Mouse (Mus musculus) urinary bladder, postnatal 0 days (tissue): ENCODE measurements around the gene Ahrr. TPM values are rescaled to one million over a fixed set of nuclear protein-coding genes. Genes with fewer than 3 reads are reported as not detected.

Experiments used
- polyA plus RNA-seq: library from polyadenylated mRNA; unstranded; fragments of >200 nt; fragmentation: Nextera tagmentation; extraction: Ambion mirVana; gene quantifications from 2 replicates; pipeline ENCODE4 v1.2.1, GENCODE M21; 2015

The Ahrr gene
- 1.1 and 1.4 TPM in 2 replicates for polyA plus RNA-seq

GRCm38 (mm10) chr13:74292167-74292566, at the start of gene Ahrr:
Gene Ahrr, minus strand, starts transcription at chr13:74292331.

GRCm38 (mm10) chr13:74317170-74317849, 25.2 kb upstream of the Ahrr start, which contains the start of gene Pdcd6:
Gene Pdcd6, minus strand, starts transcription at chr13:74317580.

DNA sequence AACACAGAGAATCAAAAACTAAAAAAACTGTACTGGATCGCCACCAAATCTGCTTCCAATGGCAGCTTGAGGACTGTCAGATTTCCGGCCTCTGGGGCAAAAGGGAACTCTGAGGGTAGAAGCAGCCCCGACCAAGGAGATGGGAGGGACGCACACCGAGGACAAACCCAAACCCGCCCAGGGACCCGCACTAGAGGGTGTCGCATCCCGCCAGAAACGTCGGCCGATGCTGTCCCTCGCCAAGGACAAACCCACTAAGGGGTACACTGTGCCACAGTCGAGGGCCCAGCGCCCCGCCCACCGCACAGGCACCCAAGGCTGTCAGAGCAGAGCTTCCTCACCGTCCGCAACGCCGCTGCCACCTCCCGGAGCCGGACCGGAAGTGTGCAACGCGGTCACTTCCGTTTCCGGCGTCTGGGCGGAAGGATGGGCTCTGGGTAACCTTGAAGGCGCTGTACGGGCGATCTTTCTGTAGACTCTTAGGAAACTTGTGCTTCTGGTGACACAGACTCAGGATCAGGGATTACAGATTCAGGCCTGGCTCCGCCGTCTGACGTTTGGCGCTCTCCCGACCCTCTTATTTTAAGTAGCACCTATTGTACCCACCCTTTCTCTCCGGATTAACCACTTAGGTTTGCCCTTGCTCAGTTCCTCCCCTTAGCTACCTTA, 83.7 kb downstream of the Ahrr start, which contains the start of gene Exoc3:
Gene Exoc3, minus strand, starts transcription at position 416 of the 669 bp plus-strand sequence.

Other genes starting within 250 kb of the Ahrr start
- gene Cep72, start 230.0 kb downstream of the Ahrr start, polyA plus RNA-seq, result 11.8 and 15.2 TPM in 2 replicates
- gene Slc9a3, start 170.9 kb downstream of the Ahrr start, polyA plus RNA-seq, result 0.02 TPM in 1 of 2 replicates, not detected in the other
- 47.4 and 48.3 TPM in 2 replicates for gene Exoc3, start 83.6 kb downstream of the Ahrr start, polyA plus RNA-seq
- 116 and 128 TPM in 2 replicates for gene Pdcd6, start 25.2 kb upstream of the Ahrr start, polyA plus RNA-seq
- 139 and 146 TPM in 2 replicates for gene Sdha, start 57.9 kb upstream of the Ahrr start, polyA plus RNA-seq
- gene Ccdc127, start 58.0 kb upstream of the Ahrr start, polyA plus RNA-seq, result 34.7 and 41.7 TPM in 2 replicates
- not detected in 2 replicates for gene Lrrc14b, start 71.7 kb upstream of the Ahrr start, polyA plus RNA-seq
- 1.7 and 1.9 TPM in 2 replicates for gene Zfp72, start 98.5 kb upstream of the Ahrr start, polyA plus RNA-seq
- 90.3 and 133 TPM in 2 replicates for gene Ftl1-ps1, start 107.4 kb upstream of the Ahrr start, polyA plus RNA-seq
- gene Zfp825, start 201.7 kb upstream of the Ahrr start, polyA plus RNA-seq, result 10.3 and 10.4 TPM in 2 replicates